Mouse (Mus musculus): ENCODE results near the gene Cux2.

- TF ChIP-seq POLR2AphosphoS2 (IDR thresholded peaks at IDR 0.05; ENCODE audit: low read length) (no peak), EP300 (IDR thresholded peaks at IDR 0.05; ENCODE audit: low read depth in 1 of 2, low read length in 2 of 2) (no peak), TBP (IDR thresholded peaks at IDR 0.05; ENCODE audit: low read depth, low read length) (no peak), JUND (IDR thresholded peaks at IDR 0.05; ENCODE audit: low read depth, low read length) (no peak), CTCF (IDR thresholded peaks at IDR 0.05 in 2 of 3, conservative IDR thresholded peaks at IDR 0.05 in 1 of 3; ENCODE audit: control insufficient read depth in 1 of 3, insufficient read depth in 1 of 3, low read depth in 2 of 3, low read length in 3 of 3, poor library complexity in 1 of 3, severe bottlenecking in 1 of 3) (peak; percentile 79 to 91 (median 83)), NELFE (IDR thresholded peaks at IDR 0.05; ENCODE audit: low read depth, low read length) (no peak), MXI1 (IDR thresholded peaks at IDR 0.05; ENCODE audit: low read depth, low read length) (peak; percentile 72), USF1 (IDR thresholded peaks at IDR 0.05; ENCODE audit: low read depth, low read length) (no peak), POLR2A (IDR thresholded peaks at IDR 0.05; ENCODE audit: control insufficient read depth in 1 of 2, insufficient read depth in 1 of 2, low read depth in 1 of 2, low read length in 2 of 2, poor library complexity in 1 of 2) (no peak), SMC3 (IDR thresholded peaks at IDR 0.05; ENCODE audit: low read depth, low read length) (peak; percentile 52), ELF1 (IDR thresholded peaks at IDR 0.05; ENCODE audit: low read depth, low read length) (no peak), RAD21 (IDR thresholded peaks at IDR 0.05; ENCODE audit: low read depth, low read length) (peak; percentile 21)
Measured at GRCm38 (mm10) chr5:122091070-122091469, 41.2 kb upstream of the Cux2 start.
